Mouse (Mus musculus) liver, embryonic 14.5 days (tissue): ENCODE results near the gene Grin2b.

Experiments used
- CTCF ChIP-seq: IDR thresholded peaks from 2 replicates; pipeline ENCODE4 v1.5.1; 2016; ENCODE audit warnings: antibody characterized with exemption, low read depth, control low read depth
- EP300 ChIP-seq: IDR thresholded peaks from 2 replicates; pipeline ENCODE4 v1.6.1; 2016; ENCODE audit warnings: antibody characterized with exemption, low read depth

DNA sequence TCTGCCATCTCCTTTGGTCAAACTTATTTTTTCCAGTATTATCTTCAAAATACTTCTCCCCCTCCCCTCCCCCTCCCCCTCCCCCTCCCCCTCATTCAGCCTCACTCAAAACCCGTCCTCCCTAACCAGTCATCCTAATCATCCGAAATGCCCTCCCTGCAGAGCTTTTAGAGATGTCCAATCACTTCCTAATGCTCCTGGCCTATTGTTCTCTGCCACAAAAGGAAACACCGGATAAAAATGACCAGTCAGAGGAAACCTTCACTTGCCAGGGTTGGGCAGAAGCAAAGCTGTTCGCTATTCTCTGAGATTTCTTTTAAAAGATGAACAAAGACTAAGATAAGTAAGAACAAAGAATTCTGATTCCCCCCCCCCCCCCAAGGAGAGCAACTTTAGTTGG, 458.4 kb downstream of the Grin2b start:
- TF ChIP-seq EP300 (no peak), CTCF (no peak)
